Mouse (Mus musculus) naive thymus-derived CD4-positive, alpha-beta T cell, adult 2 months (primary cell): Measurements from ENCODE around the gene Brdt.

Experiments used
- DNase-seq: peaks from one replicate; pipeline ENCODE4 v3.0.0-alpha.2; 2011; ENCODE audit warnings: low read depth

Gene Brdt

GRCm38 (mm10) chr5:107330916-107331421 lies at the start of gene Brdt:
Brdt (plus strand) TSS chr5:107331159.
- no peak for DNase-seq

- peak; percentile 43 for DNase-seq
Observed at GRCm38 (mm10) chr5:107282561-107283307, 48.2 kb upstream of the Brdt start.

- DNase-seq: peak; percentile 28
Observed at GRCm38 (mm10) chr5:107283935-107284524, 46.9 kb upstream of the Brdt start.

- DNase-seq: peak; percentile 67
Observed at GRCm38 (mm10) chr5:107285563-107285962, 45.4 kb upstream of the Brdt start.

- DNase-seq: peak; percentile 91
Observed at GRCm38 (mm10) chr5:107287254-107287907, 43.6 kb upstream of the Brdt start.

GRCm38 (mm10) chr5:107287908-107288267 lies 43.1 kb upstream of the Brdt start:
- DNase-seq: peak; percentile 60

- peak; percentile 75 for DNase-seq
Observed at GRCm38 (mm10) chr5:107288427-107289233, 42.3 kb upstream of the Brdt start.

GRCm38 (mm10) chr5:107289234-107289764 lies 41.7 kb upstream of the Brdt start, which contains the start of gene Tgfbr3:
Tgfbr3 (minus strand) TSS chr5:107289629.
- peak; percentile 87 for DNase-seq

- peak; percentile 20 for DNase-seq
Observed at GRCm38 (mm10) chr5:107289986-107290385, 41.0 kb upstream of the Brdt start.

GRCm38 (mm10) chr5:107294041-107294440 lies 36.9 kb upstream of the Brdt start:
- no peak for DNase-seq

GRCm38 (mm10) chr5:107295061-107295816 lies 35.7 kb upstream of the Brdt start:
- no peak for DNase-seq

- DNase-seq: no peak
Observed at GRCm38 (mm10) chr5:107295817-107296511, 35.0 kb upstream of the Brdt start.

GRCm38 (mm10) chr5:107296512-107297322 lies 34.2 kb upstream of the Brdt start:
- DNase-seq: no peak

GRCm38 (mm10) chr5:107298854-107299253 lies 32.1 kb upstream of the Brdt start:
- no peak for DNase-seq

GRCm38 (mm10) chr5:107303350-107303861 lies 27.6 kb upstream of the Brdt start:
- DNase-seq: peak; percentile 63

GRCm38 (mm10) chr5:107304117-107304825 lies 26.7 kb upstream of the Brdt start:
- DNase-seq: no peak

- DNase-seq: no peak
Observed at GRCm38 (mm10) chr5:107307432-107307831, 23.5 kb upstream of the Brdt start.

GRCm38 (mm10) chr5:107317141-107317540 lies 13.8 kb upstream of the Brdt start:
- no peak for DNase-seq

GRCm38 (mm10) chr5:107320703-107321102 lies 10.3 kb upstream of the Brdt start:
- DNase-seq: peak; percentile 73
